Mouse (Mus musculus) cerebellum, adult (tissue): Measurements from ENCODE around the gene Hpcal1.

Experiments used
- ATAC-seq: cut with Nextera tagmentation; 2 replicates; pipeline ENCODE4 v1.9.2; 2017; ENCODE audit warnings: mild to moderate bottlenecking, moderate library complexity, mixed read lengths; ENCODE audit not compliant: insufficient number of reproducible peaks, low FRiP score, low TSS enrichment

Hpcal1 gene

DNA sequence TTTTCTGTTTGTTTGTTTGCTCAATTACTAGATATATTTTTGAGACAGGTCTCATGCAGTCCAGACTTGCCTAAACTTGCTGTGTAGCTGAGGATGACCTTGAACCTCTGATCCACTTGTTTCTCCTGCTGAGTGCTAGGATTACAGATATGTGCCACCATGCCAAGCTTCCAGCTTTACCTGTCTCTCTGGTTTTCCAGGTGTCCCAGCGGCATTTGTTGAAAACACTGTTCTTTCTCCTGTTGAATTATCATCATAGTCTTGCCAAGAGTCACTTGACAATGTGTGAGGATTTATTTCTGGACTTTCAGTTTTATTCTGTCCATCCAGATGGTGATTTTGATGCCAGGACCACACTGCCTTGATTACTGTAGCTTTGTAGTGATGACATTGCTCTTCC lies 6.3 kb upstream of the Hpcal1 start:
- ATAC-seq = no peak

DNA sequence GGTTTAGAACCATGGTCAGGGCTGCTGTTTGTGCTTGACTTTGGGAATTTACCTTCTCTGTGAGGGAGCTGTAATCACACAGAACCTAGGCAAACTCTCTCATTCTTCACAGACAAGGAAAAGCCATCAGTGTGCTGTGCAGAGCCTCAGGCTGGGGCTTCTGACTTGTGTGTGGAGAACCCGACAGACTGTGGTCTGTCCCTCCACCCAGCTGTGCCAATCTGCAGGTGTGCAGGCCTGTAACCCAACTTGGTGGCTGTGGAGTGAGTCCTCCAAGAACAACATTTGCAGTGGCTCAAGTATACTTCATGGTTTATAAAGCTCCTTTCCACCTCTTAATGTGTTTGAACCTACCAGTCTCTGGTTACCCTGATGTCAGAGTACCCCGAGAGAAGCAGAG lies 4.5 kb upstream of the Hpcal1 start:
- no peak for ATAC-seq

DNA sequence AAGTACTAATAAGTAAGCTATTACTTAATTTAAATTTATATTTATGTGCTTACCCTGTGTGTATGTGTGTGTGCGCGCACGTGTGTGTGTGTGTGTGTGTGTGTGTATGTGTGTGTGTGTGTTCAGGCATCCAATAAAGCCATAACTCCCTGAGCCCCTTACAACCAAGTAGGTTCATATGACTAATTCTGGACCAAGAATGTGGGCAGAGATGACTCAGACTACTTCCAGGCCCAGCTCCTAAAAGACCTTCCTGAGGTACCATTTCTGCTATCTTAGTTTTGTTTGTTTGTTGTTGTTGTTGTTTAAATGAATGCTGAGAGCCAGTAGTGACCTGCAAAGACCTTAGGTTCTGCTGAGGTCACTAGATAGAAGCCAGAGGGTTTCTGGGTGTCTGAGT lies 1.7 kb upstream of the Hpcal1 start:
- no peak for ATAC-seq

DNA sequence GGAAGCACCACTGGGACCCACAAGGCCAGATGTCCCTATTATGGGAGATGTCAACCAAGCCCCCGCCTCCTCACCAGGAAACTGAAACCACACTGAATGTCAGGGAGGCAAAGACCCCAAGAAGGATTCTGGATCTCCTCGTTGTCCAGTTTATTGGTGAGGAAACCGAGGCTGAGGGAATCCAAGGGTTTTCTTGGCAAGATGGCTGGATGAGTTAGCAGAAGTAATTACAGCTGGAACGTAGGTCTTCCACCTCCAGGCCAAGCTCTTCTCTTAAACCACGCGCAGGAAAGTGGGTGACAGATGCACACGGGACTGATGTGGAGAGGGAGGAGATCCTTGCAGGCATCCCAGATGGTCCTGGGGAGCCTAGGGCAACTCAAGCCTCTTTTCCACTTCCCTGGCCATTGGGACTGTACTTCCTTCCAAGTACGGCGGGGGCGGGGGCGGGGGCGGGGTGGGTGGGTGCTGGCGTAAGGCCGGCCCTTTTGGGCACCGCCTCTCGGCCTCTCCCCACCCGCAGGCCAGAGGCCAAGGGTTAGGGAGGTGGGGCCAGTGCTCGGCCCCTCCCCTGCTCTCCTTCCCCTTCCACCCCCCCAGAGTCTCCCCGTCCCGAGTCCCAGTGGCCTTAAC lies 609 bp upstream of the Hpcal1 start:
- peak; percentile 7; the same call in 1 of the 2 replicates for ATAC-seq

DNA sequence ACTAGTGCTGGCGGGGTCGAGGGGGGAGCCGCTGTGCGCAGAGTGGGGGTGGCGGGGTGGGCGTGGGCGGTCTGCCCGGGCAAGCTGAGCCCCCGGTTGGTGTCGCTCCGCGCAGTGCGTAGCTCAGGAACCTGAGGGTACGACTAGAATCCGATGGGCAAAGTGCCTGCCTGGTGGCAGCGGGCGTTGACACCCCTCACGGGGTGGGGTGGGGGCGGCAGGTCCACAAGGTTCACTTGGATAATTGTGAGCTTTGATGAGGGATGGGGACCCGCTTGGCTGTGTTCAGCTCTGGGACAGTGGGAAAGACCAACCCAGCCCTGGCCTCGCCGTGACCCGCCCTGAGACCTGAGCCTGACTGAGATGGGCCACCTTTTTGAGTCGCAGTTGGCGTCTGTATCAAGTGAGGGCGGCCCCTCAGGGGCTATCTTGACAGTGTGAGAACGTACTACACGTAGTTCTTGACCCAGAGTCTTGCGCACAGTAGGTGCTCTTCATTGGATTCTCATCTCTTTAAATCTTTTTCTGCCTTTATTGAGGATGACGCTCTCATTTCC lies 742 bp downstream of the Hpcal1 start:
- no peak for ATAC-seq

DNA sequence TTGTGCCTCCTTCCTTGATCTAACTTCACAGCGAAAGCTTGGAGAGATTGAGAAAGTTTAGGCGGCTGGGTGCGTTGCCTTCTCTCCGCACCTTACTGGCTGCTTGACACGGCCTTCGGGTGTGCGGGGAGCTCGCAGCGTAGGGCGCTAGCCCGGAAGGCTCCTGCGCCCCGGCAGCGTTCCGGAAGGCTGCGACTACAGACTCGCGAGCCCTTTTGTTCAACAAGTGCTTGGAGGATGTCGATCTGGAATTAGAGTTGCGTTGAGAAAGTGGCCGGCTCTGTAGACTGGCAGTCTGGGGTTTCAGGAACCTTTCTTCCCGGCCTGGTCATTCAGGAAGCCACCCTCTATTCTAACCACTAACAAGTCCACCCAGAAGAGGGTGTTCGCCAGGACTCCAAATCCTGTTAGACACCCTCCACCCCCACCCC lies 1.2 kb downstream of the Hpcal1 start:
- no peak for ATAC-seq

DNA sequence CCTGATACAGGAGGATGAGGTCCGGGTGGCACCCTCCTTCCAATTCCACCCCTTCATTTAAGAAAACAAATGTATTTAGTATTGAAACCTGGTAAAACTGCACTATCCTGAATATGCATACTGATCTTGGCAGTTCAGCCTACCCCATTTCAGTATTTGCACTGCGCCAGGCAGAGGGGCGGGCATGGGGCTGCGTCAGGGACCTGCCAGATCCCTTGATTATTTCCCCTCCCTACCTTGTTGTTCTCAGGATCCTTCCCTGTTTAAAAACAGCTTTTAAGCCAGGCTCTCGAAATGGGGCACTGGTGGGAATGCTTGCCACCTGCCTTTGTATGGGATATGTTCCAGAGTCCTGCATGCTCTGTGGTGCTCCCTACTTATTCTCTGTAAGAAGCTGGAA lies 1.7 kb downstream of the Hpcal1 start:
- ATAC-seq = no peak

DNA sequence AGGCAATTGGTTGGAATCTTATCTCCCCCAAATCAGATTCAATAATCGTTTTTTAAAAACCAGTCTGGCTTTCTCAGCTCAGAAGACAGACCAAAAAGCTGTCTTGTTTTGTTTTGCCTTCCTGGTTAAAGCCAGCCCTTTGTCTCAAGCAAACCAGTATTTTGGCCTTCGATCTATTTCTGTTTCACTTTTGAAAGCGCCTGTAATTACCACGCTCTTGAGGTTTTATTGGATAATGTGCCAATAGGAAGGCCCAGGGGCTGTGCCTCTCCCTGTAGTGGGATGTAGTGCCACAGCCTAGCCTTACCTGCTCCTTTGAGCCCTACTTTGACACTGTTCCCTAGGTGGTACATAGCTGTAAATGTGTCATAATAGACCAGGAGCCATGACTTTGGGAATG lies 2.3 kb downstream of the Hpcal1 start:
- ATAC-seq = no peak

DNA sequence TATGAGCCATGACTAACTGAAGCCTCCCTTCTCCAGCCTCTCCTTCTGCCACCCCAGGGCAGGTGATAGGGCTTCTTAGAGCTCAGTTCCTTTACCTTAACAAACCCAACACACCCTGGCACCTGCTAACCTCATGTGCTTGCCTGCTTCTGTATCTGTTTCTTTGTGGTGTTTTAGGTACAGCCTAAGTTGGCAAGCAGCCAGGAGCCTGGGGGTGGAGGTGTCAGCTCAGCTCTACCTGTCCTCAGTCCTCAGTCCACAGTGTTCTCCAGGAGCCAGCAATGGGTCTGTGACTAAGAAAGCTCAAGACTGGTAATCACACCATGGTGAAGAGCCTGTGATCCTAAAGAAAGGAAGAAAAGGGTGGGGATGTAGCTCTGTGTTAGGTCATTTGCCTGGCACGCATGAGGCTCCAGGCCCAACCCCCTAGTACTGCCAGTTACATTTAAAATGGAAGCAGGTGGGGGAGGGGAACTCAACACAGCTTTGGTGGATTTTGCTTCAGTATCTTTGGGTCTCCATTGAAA lies 4.0 kb downstream of the Hpcal1 start:
- ATAC-seq = no peak

DNA sequence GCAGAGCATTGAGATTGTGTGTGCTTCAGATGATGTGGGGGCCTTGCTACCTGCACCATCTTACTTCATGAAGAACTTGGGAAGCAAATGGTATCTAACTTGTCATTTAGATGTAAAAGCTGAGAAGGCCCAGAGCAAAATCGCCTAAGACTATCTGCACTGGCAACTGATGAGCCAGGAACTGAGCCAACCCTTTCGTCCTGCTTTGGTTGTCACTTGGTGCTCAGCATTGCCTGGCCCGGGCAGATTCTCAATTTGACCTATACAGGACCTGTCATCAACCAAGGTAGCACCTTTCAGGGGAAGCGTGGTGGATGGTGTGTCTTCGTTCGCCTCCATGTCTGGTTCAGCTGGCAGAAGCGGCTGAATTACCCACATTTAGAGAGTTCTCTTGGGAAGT lies 5.7 kb downstream of the Hpcal1 start:
- ATAC-seq = no peak

DNA sequence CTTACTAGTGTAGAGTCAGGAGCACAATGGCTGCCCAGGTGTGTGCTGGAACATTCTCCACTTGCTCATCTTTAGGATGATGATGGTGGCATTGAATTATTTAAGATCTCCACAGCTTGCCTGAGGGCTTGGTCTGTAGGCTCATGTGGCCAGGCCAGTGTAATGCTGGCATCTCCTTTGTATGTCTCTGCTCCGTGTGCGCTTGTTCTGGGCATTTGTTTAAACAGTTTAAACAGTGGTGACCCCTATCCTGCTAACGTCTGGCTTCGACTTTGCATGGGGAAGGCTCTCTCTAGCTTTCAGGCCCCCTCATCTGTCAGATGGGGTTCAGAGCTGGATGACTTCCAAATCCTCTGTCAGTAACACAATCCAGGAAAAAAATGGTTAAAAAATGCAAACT lies 8.3 kb downstream of the Hpcal1 start:
- no peak for ATAC-seq

DNA sequence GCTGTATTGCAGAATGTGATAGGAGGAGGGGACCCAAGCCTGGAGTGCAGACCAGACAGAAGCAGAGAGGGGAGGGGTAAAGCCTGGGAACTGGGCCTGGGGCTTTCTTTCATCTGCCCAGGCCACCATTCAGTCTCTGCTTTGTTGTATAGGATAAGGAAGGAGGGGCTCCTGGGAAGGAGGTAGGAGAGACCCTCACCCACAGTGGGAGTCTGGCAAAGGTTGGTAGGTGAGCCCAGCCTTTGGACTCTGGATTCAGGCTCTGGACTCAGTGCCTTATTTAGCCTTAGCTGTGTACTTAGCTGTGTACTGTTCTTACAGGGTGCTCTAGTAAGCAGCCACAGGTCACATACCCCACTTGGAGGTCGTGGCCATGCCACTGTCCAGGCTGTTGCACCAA lies 8.8 kb downstream of the Hpcal1 start:
- no peak for ATAC-seq

DNA sequence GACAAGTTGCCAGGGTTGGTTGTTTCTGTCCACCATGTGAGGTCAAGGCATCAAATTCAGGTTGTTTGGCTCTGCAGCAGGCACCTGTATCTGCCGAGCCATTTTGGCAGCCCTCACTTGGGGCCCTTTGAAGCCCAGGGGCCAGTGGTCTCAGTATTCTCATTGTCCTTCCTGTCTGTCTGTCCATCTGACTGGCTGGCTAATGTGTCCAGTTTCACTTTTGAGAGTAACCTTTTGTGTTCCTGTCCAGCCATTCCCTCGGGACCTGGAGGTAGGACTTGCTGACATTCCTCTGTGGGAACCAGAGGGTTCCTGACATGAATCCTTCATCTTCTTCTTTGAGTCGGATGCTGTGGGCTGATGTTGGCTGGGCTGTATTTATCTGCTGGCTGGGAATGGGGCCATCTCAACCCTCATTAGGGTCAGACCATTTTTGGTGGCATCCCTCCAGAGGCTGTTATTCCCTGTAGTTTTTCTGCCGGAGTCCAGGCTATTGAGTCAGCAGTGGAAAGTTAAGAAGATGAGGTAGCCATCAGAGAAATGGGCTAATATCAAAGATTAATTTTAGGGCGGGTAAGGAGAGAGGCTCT lies 10.6 kb downstream of the Hpcal1 start:
- ATAC-seq = no peak

DNA sequence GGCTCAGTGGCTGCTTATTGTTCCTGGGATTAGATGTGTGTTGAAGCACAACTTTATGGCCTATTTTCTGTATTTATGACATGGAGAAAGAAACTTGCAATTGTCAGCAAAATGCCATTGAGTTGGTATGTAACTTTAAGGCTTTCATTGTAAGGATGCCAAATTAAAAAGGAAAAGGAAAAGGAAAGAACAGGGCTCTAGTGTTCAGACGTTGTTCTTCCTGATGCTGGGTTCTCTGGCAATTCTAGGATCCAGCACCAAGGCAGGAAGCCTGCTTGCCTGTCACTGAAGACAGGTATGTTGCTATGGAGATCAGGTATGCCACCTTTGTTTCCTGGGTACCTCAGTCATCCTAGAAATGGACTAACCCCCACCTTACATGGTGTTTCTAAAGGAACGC lies 11.1 kb downstream of the Hpcal1 start:
- no peak for ATAC-seq

DNA sequence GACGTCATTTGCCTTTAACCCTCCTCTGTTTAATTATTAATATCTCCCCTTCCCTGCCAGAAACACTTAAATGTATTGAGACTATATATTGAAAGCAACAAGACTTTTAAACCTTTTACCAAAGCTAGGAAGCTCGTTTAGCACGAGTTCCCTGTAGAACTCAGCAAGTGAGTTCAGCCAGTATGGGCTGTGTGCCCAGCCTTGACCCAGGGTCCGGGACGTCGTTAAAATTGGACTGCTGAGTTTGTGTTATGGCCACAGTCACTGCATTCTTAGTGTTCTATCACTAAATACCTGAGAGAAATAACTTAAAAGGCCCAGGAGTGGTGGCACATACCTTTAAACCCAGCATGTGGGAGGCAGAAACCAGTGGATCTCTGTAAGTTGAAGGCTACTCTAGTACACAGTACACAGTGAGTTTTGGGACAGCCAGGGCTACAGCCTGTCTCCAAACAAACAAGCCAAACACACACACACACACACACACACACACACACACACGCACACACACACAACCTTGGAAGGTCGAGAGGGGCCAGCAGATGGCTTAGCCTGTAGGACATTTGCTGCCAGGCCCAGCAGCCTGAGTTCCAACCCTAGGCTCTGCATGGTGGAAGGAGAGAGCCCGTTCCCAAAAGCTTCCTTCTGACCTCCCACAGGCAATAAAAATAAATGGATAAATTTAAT lies 11.7 kb downstream of the Hpcal1 start:
- ATAC-seq = peak; percentile 72

DNA sequence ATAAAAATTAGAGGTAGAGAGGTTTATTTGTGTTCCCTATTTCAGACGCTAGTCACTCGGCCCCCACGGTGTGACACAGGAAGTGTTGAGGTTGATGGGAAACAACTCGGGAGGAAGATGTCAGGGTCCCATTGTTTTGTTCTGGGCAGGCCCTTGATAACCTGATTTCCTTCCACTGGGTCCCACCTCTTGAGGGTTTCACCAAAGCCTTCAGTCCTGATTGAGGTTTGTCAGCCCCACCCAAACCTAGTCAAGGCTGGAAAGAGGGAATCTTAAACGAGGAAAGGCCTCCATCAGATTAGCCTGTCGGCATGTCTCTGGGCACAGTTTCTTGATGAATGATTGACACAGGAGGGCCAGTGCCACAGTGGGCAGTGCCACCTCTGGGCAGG lies 12.3 kb downstream of the Hpcal1 start:
- ATAC-seq = no peak

DNA sequence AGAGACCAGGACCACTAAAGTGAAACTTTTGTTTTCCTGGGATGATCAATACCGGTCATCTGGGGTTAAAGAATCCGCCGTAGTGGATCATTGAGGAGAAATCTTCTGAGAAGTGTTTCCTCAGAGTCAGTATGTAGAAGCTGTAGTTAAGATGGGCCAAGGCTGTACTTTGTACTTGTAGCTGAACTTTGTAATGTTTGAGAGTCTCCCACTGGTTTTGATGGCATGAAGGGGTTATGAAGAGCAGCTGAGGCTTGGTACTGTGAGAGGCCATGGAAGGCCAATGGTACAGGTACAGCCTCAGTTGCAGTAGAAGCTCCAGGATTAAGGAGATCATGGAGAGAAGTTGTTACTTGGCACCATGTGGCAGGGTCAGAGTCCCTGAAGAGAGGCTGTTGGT lies 13.2 kb downstream of the Hpcal1 start:
- ATAC-seq = no peak

DNA sequence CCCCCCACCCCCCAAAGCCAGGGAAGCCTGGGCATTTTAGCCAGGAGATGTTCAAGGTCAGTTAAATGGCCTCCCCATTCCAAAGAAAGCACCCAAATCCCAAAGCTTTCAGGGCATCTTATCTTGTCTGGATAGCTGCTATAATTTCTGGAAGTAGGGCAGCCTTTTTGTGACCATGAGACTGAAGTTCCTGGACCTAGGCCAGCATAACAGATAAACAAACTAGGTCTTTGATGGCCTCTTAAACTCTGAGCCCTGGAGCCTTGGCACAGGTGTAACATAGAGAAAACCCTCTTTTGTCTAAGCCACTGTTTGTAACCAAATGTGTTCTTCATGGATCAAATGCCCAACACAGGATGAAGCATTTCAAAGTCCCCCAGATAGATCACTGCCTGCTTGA lies 16.8 kb downstream of the Hpcal1 start:
- ATAC-seq = no peak

DNA sequence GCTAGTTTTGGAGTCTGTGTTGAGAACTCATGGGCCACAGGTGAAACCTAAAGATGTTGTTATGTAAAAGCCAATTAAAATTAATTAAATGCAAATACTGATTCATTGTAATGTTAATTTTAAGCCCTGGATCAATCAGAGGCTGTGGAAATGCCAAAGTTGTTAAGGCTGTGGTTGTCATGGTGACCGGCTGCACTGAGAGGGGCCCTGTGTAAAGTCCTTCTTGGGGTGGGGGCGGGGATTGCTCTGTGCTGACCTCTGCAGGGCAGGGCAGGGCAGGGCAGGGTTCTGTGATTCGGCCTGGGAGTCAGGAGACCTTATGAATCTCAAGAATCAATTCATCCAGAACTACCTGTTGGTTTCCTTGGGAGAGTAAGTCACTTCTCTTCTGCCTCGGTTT lies 18.8 kb downstream of the Hpcal1 start:
- no peak for ATAC-seq

DNA sequence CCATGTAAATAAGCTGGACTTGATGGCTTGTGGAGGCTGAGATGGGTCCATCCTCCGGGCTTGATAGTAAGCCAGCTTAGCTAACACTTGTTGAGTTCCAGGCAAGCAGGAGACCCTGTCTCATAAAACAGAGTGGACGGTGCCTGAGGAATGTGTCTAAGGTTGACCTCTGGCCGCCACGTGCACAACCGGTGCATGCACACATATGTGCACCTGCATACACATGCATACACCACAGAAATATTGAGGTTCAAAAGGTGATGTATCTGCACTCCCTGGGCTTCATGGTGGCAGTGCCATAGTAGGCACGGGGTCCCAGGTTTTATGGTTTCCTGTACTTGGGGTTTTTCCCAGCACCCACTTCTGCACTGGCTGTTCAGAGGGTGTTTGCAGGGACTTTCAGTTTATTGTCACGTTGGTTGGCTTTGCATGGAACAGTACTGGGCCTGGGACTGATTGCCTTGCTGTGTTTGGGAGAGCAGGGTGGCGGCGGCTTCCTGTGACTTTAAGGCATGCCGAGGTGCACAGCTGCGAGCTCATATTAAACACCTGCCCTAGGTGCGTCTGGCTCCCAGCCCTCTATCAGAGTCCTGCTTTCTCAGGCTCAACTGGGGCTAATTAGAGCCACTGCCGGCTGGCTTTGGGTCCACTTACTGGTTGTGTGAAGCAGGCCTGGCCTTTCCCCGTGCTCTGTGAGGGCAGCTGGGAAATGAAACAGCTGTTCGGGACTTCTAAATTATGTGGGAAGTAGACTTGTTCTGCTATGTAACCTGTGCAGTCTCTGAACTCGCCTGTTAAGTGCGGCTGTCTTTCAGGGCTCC lies 19.5 kb downstream of the Hpcal1 start:
- ATAC-seq = no peak

DNA sequence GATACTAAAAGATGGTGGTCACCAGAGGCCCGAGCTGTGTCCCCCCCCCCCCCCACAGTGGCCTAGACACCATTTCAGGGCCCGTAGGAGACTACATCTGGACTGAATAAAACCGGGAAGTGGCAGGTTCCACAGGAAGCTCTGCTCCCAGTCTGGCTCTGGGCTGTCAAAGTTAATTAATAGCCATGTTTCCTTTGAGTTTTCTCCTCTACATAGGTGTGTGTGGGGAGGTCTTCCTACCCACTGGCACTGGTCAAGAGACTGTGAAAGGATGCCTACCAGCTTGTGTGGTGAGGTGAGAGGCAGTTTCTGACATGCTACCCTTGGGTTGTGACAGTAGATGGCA lies 20.1 kb downstream of the Hpcal1 start:
- no peak for ATAC-seq
